Comparison of ENCODE assay signal across 2 mouse cellular contexts in the genomic region with DNA sequence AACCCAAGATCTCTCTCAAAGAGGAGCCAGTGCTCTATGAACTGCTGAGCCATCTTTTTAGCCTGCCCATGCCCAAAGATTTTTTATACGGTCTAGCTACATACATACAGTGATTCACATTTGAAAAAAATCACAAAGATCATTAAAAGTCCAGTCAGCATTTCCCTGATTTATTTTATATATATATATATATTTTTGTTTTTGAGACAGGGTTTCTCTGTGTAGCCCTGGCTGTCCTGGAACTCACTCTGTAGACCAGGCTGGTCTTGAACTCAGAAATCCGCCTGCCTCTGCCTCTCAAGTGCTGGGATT. TPM values are rescaled to one million over a fixed set of nuclear protein-coding genes. Genes with fewer than 3 reads are reported as not detected.
"Had no signal": no experiment of that assay in that cellular context is flagged by ENCODE, and none has a peak within 500 bp of the region (broad histone marks: within the 10 kb centered on the region; RNA-seq: fewer than 3 reads in every experiment).

No protein-coding gene starts in this region.

RNA-seq across cellular contexts. Expression of gene Npb, which starts 25.3 kb away (rescaled TPM):
- total RNA-seq: megakaryocyte, adult 5-6 weeks had no signal
- polyA plus RNA-seq: neural tube, embryonic 14.5 days had no signal
